Comparison of ENCODE assay signal across 18 mouse cellular contexts in the genomic region with DNA sequence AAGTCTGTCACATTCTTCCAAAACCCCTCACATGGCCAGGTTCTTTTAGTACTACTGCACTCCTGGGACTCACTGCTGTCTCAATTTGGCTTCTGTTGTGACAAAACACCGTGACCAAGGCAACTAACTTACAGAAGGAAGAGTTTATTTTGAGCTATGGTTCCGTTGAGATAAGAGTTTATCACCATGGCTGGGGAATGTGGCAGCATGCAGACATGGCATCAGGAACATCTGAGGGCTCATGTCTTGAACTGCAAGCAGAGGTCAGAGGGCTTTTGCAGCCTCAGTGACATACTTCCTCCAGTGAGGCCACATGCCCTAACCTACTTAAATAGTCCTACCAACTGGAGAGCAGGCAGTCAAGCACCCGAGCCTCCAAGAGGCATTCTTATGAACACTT. TPM values are rescaled to one million over a fixed set of nuclear protein-coding genes. Genes with fewer than 3 reads are reported as not detected.
A peak's percentile ranks its signal among the peaks of the same experiment; 100 is the strongest.
DNase-seq lines count a peak whose midpoint lies in the region; ATAC-seq and TF ChIP-seq lines count a peak whose summit lies in the region.
"Had no signal": no experiment of that assay in that cellular context is flagged by ENCODE, and none has a peak within 500 bp of the region (broad histone marks: within the 10 kb centered on the region; RNA-seq: fewer than 3 reads in every experiment).

No protein-coding gene starts in this region.

- peak; percentile 7 for DNase-seq in 416B (ENCODE audit: low read depth)
- DNase-seq in heart, adult 18-20 months, result peak; percentile 22 to 36
- DNase-seq in lung, postnatal 36 days, result no peak
- DNase-seq in embryonic facial prominence, embryonic 10.5 days (ENCODE audit: low spot score), result no peak
- DNase-seq in stomach, postnatal 0 days (ENCODE audit: low spot score), result no peak
- DNase-seq in cerebellum, adult 2 months, result no peak
- DNase-seq: adrenal gland, adult 8-10 months; cerebellum, postnatal 36 days; gastrocnemius, adult 2 months; kidney, postnatal 14 days; layer of hippocampus, adult 9-11 months; lung, adult 18-20 months had no signal

- peak; percentile 86 for ATAC-seq in heart, embryonic 16.5 days (replicated peaks; ENCODE audit: extremely low read depth, insufficient read depth, low FRiP score)
- ATAC-seq in liver, embryonic 15.5 days (ENCODE audit: insufficient read depth), result peak; percentile 82
- ATAC-seq in stomach, postnatal 0 days (ENCODE audit: low FRiP score, low TSS enrichment), result no peak
- ATAC-seq: forebrain, embryonic 14.5 days; intestine, embryonic 15.5 days had no signal

- no peak overlapping the region for H3K4me3 ChIP-seq in heart, embryonic 16.5 days (ENCODE audit: low read length)
- H3K4me3 ChIP-seq in liver, embryonic 15.5 days (replicated peaks), result no peak overlapping the region
- no peak overlapping the region for H3K4me3 ChIP-seq in embryonic facial prominence, embryonic 10.5 days
- no peak overlapping the region for H3K4me3 ChIP-seq in stomach, postnatal 0 days (ENCODE audit: low read depth, low read length)
- no peak overlapping the region for H3K4me3 ChIP-seq in cerebellum, adult 2 months (replicated peaks; ENCODE audit: insufficient read depth, low read depth, low read length)
- H3K4me3 ChIP-seq: embryonic facial prominence, embryonic 13.5 days; gastrocnemius, adult 2 months; hindbrain, embryonic 10.5 days; intestine, embryonic 15.5 days had no signal

- H3K9me3 ChIP-seq in heart, embryonic 16.5 days (replicated peaks; ENCODE audit: control insufficient read depth, low read length), result peaks cover 4% of the 10 kb centered on the region
- H3K9me3 ChIP-seq in liver, embryonic 15.5 days (replicated peaks), result no peaks in the 10 kb centered on the region
- no peaks in the 10 kb centered on the region for H3K9me3 ChIP-seq in embryonic facial prominence, embryonic 10.5 days
- H3K9me3 ChIP-seq in stomach, postnatal 0 days (ENCODE audit: control insufficient read depth, low read length), result no peaks in the 10 kb centered on the region
- H3K9me3 ChIP-seq: embryonic facial prominence, embryonic 13.5 days; hindbrain, embryonic 10.5 days; intestine, embryonic 15.5 days had no signal

- H3K27ac ChIP-seq in heart, embryonic 16.5 days (ENCODE audit: low read length), result peak overlapping the region; percentile 57
- peak overlapping the region; percentile 33; the same call in 1 of the 2 replicates for H3K27ac ChIP-seq in liver, embryonic 15.5 days (replicated peaks)
- H3K27ac ChIP-seq in embryonic facial prominence, embryonic 10.5 days (replicated peaks), result no peak overlapping the region
- no peak overlapping the region for H3K27ac ChIP-seq in stomach, postnatal 0 days (replicated peaks)
- H3K27ac ChIP-seq in cerebellum, adult 2 months (ENCODE audit: insufficient read depth, low read length), result no peak overlapping the region
- H3K27ac ChIP-seq: embryonic facial prominence, embryonic 13.5 days; gastrocnemius, adult 2 months; hindbrain, embryonic 10.5 days; intestine, embryonic 15.5 days had no signal

- peak overlapping the region; percentile 13; the same call in 1 of the 2 replicates for H3K4me2 ChIP-seq in heart, embryonic 16.5 days (ENCODE audit: low read depth, low read length)
- peak overlapping the region; percentile 28; the same call in 1 of the 2 replicates for H3K4me2 ChIP-seq in liver, embryonic 15.5 days
- H3K4me2 ChIP-seq in stomach, postnatal 0 days (replicated peaks; ENCODE audit: low read depth), result no peak overlapping the region
- H3K4me2 ChIP-seq: embryonic facial prominence, embryonic 13.5 days; intestine, embryonic 15.5 days had no signal

- TF ChIP-seq POLR2A in cerebellum, adult 2 months (IDR thresholded peaks at IDR 0.05; ENCODE audit: borderline replicate concordance, insufficient read depth, low read length), result no peak

- no peak overlapping the region for H3K9ac ChIP-seq in heart, embryonic 16.5 days (ENCODE audit: low read length)
- no peak overlapping the region for H3K9ac ChIP-seq in liver, embryonic 15.5 days
- H3K9ac ChIP-seq in stomach, postnatal 0 days (ENCODE audit: low read length), result no peak overlapping the region
- H3K9ac ChIP-seq: embryonic facial prominence, embryonic 13.5 days; intestine, embryonic 15.5 days had no signal

- peaks cover 6% of the 10 kb centered on the region; the same call in 1 of the 2 replicates for H3K36me3 ChIP-seq in heart, embryonic 16.5 days (ENCODE audit: control insufficient read depth, insufficient read depth)
- H3K36me3 ChIP-seq in liver, embryonic 15.5 days (replicated peaks), result no peaks in the 10 kb centered on the region
- no peaks in the 10 kb centered on the region; the same call in 1 of the 2 replicates for H3K36me3 ChIP-seq in embryonic facial prominence, embryonic 10.5 days (replicated peaks)
- H3K36me3 ChIP-seq in stomach, postnatal 0 days (ENCODE audit: control insufficient read depth, insufficient read depth, low read length), result no peaks in the 10 kb centered on the region
- H3K36me3 ChIP-seq: embryonic facial prominence, embryonic 13.5 days; hindbrain, embryonic 10.5 days; intestine, embryonic 15.5 days had no signal

- TF ChIP-seq EP300 in stomach, postnatal 0 days (optimal IDR thresholded peaks at IDR 0.05), result no peak

- WGBS in heart, embryonic 16.5 days, result 12% methylated on average over 3 of the region's 3 CpGs
- 12% methylated on average over 3 of the region's 3 CpGs for WGBS in liver, embryonic 15.5 days (ENCODE audit: insufficient replicate concordance)
- 79% methylated on average over 3 of the region's 3 CpGs for WGBS in embryonic facial prominence, embryonic 10.5 days
- whole genome bisulfite sequencing in stomach, postnatal 0 days, result 60% methylated on average over 3 of the region's 3 CpGs
- 70% methylated on average over 3 of the region's 3 CpGs for WGBS in cerebellum, adult 2 months

- TF ChIP-seq CTCF in stomach, postnatal 0 days (IDR thresholded peaks at IDR 0.05; ENCODE audit: low read depth), result no peak
- no peak for TF ChIP-seq CTCF in cerebellum, adult 2 months (IDR thresholded peaks at IDR 0.05; ENCODE audit: borderline replicate concordance, insufficient read depth, low read depth, low read length)

- no peaks in the 10 kb centered on the region for H3K27me3 ChIP-seq in heart, embryonic 16.5 days (ENCODE audit: control insufficient read depth, insufficient read depth, low read length)
- no peaks in the 10 kb centered on the region for H3K27me3 ChIP-seq in liver, embryonic 15.5 days
- H3K27me3 ChIP-seq in embryonic facial prominence, embryonic 10.5 days (replicated peaks; ENCODE audit: low read depth, poor library complexity, severe bottlenecking), result no peaks in the 10 kb centered on the region
- H3K27me3 ChIP-seq in stomach, postnatal 0 days (ENCODE audit: control insufficient read depth, insufficient read depth, low read length), result no peaks in the 10 kb centered on the region
- no peaks in the 10 kb centered on the region for H3K27me3 ChIP-seq in cerebellum, adult 2 months (ENCODE audit: control insufficient read depth, insufficient read depth, low read length)
- H3K27me3 ChIP-seq: embryonic facial prominence, embryonic 13.5 days; intestine, embryonic 15.5 days had no signal

- H3K4me1 ChIP-seq in heart, embryonic 16.5 days (ENCODE audit: control insufficient read depth, insufficient read depth, low read length), result 0 out of 2 replicates have a peak, but pooled peaks cover 3% of the 10 kb centered on the region
- H3K4me1 ChIP-seq in liver, embryonic 15.5 days (replicated peaks), result peaks cover 15% of the 10 kb centered on the region
- no peaks in the 10 kb centered on the region for H3K4me1 ChIP-seq in embryonic facial prominence, embryonic 10.5 days
- no peaks in the 10 kb centered on the region for H3K4me1 ChIP-seq in stomach, postnatal 0 days (replicated peaks; ENCODE audit: control insufficient read depth, insufficient read depth)
- H3K4me1 ChIP-seq in cerebellum, adult 2 months (ENCODE audit: control insufficient read depth, insufficient read depth, low read length), result no peaks in the 10 kb centered on the region
- H3K4me1 ChIP-seq: embryonic facial prominence, embryonic 13.5 days; hindbrain, embryonic 10.5 days; intestine, embryonic 15.5 days had no signal

RNA-seq across cellular contexts. Expression of gene Ccdc171, which starts 51.0 kb away (rescaled TPM):
- total RNA-seq in heart, adult 18-20 months (2021), result 1 to 10 TPM in 1 of 2 experiments, under 1 TPM in 1; 0.52 to 1.2 TPM
- 3.5 and 3.8 TPM in 2 replicates for polyA plus RNA-seq in heart, embryonic 16.5 days (2015; fragmentation: Nextera tagmentation; extraction: Ambion mirVana)
- 0.86 and 1.0 TPM in 2 replicates for polyA plus RNA-seq in liver, embryonic 15.5 days (2015; fragmentation: Nextera tagmentation; extraction: Ambion mirVana)
- polyA plus RNA-seq in embryonic facial prominence, embryonic 10.5 days (2016; fragmentation: Nextera tagmentation; extraction: Ambion mirVana), result 5.5 and 6.1 TPM in 2 replicates
- polyA plus RNA-seq in stomach, postnatal 0 days (2015; fragmentation: Nextera tagmentation; extraction: Ambion mirVana), result 1.0 and 1.4 TPM in 2 replicates
- 1.8 and 2.1 TPM in 2 replicates for polyA plus RNA-seq in cerebellum, adult 2 months (2012; rRNA removed)

Comparison
In these comparisons a context has a peak if more than half of its experiments do, and no peak if none do; other contexts are left out.
1. DNase-seq: peak in 416B (single experiment) and heart, adult 18-20 months (2 of 2); none in lung, postnatal 36 days (single experiment), embryonic facial prominence, embryonic 10.5 days (single experiment), stomach, postnatal 0 days (single experiment) and cerebellum, adult 2 months (0 of 2).
2. H3K27ac ChIP-seq: peak in heart, embryonic 16.5 days (single experiment) and liver, embryonic 15.5 days (single experiment); none in embryonic facial prominence, embryonic 10.5 days (single experiment), stomach, postnatal 0 days (single experiment) and cerebellum, adult 2 months (single experiment).